Mouse (Mus musculus) MEL-GATA-1-ER (cell line): Measurements from ENCODE around the gene Sipa1.
"Not testable (repeated sequence)": the region's sequence is repeated elsewhere in the genome, so short reads cannot be mapped to it uniquely, and the experiment has no call there.

Experiments used
- DNase-seq: peaks from one replicate; pipeline ENCODE4 v3.0.0-alpha.2; 2012; ENCODE audit warnings: low read depth; ENCODE audit errors: extremely low read depth

The Sipa1 gene

DNA sequence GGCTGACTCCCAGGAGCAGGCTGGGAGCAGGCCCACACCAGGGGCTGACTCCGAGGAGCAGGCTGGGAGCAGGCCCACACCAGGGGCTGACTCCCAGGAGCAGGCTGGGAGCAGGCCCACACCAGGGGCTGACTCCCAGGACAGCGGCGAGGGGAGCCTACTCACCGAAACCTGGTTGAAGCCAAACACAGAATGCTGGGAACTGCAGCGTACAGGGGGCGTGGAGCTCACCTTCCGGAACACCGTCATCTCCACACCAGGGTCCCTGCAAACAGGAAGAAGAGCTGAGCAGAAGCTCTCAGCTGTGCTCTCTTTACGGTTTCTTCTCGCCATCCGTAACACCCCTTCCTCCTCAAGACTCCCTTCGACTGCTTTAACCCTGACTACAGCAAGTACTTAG, 23.4 kb upstream of the Sipa1 start:
- not testable (repeated sequence) for DNase-seq

DNA sequence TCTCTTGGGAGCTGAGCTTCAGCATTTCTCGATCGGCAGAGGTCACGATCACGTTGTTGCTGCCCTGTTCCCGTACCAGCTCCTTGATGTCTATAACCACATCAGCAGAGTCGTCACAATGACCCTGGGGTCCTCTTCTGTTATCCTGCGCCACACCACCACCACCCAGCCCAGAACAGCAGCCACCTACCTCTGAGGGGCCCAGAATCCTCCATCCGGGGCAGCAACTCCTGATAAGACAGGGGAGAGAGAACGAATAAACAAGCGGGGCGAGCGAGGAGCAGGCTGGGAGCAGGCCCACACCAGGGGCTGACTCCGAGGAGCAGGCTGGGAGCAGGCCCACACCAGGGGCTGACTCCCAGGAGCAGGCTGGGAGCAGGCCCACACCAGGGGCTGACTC, 22.9 kb upstream of the Sipa1 start:
- no peak for DNase-seq

DNA sequence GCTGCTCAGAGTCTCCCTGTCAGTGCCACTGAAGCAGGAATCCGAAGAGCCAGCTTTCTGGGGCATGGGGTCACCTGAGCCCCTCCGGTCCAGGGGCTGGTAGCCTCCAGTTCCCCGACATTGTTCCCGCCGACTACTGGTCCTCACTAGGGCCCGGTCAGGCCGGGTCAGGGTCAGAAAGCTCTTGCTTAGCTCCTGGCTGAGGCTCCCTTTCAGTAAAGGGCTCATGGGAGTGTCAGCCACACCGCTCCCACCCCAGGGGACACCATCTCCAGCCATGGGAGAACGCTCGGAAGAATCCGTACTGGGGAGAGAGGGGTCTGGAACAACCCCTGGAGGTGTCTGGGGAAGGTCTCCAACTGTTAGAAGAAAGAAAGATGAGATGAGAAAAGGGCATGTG, 22.4 kb upstream of the Sipa1 start:
- DNase-seq: no peak

DNA sequence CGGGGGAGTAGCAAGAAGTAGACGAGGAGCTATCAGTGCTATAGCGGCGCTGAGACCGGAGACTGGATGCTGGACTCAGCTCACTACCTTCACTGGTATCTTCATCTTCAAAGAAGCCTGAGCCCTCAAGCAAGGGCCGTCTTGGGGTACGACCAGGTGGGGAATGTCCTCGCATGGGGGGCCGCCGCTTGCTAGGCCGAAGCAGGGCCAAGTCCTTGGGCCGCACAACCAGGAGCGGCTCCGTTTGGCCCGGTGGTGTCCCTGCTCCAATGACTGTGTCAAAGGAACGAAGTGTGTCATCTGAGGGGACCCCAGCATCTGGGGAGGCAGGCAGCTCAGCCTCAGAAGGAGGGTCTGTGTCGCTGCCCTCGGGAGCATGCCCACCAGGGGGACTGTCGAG, 21.9 kb upstream of the Sipa1 start:
- DNase-seq: no peak

DNA sequence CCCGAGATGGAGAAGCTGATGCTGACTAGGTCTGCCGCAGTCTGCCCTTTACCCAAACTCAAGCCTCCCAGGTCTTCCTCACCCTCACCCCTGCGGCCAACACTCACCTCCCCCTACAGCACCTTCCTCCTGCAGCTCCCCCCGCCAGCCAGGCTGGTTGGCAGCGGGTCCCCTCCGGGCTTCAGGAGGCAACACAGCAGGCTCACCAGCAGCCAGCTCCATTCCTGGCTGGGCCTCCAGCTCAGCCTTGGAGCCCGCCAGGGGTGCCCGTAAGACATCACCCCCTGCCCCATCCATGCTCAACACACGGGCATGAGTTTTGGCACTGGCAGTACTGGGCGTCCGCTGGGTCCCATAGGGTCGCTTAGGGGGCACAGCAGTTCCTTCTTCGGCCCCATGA, 21.5 kb upstream of the Sipa1 start:
- DNase-seq: no peak

DNA sequence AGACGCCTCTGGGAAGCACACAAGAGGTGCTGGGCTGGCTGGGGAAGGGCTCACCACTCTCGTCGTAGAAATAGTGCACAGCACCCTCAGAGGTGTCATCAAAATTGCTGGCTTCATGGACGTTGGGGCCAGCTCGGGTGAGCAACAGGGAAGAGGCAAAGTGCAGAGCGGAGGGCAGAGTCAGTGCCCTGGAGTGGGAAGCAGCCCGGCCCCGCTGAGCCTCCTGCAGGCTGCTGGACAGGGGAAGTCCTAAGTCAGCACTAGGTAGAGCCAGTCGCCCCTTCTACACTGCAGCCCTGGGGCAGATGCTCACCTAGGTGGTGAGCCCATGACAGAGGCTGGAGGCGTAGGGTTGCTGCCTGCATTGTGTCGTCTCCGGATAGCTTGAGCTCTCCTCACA, 20.7 kb upstream of the Sipa1 start:
- no peak for DNase-seq

DNA sequence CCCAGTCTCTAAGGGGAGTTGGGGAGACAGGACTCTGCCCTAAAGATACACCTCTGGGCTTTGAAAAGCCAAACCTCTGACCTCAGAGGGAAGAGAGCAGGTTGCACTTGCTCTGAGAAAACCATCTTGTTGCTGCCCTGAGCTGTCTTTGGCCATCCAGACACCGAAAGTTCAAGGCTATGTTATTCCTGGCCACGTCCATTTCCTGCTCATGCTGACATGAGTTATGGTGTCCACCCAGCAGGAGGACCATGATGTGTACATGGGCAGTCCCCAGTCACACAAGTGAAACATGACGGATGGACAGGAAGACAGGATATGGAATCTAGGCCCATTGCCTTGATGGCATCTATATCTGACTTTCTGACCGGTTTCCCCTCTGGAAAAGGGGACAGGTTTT, 16.9 kb upstream of the Sipa1 start:
- DNase-seq: no peak

DNA sequence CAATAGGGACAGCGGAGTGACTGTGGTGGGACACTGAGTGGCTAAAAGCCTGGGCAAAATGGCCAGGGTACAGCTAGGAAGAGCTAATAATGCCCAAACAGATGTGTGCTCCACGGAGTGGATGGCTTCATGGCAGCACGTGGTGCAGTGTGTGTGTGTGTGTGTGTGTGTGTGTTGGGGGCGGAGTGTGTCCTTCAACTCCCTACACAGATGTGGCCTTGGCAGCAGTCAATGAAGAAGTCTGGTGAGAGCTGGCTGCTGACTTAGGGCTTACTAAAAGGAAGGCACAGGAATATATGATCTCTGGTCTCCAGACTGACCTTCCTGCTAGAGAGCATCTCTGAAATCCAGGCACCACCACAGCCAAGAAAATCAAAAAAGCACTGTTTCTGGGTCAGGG, 4.9 kb upstream of the Sipa1 start:
- DNase-seq: no peak

DNA sequence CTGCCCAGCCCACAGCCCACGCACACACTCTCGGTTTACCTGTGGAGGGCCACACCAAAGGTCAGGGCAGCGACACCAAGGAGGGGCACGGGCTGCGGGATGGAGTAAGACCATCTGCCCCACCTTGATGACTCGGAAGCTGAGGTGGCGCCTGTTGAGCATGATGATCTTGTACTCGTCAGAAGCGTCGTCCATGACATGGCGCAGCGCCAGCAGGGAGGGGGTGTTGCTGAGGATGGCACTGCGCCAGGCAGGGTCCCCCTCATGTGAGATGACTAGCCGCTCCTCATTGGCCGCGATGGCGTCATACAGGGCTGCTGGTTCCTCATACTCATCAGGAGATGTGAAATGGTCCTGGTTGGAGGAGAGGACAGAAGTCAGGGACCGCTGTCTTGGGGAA, 2.9 kb upstream of the Sipa1 start:
- no peak for DNase-seq

DNA sequence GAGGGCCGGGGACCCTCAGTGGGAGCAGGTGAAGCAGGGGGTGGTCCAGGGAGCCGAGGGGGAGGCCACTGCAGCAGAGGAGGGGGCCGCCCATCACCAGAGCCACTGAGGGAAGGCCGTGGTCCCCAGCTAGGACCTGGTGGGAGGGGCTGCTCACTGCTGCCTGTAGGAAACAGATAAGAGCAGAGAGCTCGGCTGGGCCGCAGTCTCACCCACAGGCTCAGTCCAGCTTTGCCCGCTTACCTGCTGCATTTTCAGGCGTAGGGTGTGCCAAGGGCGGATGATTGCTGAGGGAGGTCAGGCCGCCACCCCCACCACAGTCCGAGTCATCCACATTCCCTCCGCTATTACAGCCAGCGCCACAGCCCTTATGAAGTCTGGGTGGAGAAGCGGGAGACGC, 2.0 kb upstream of the Sipa1 start:
- peak; percentile 71 for DNase-seq

DNA sequence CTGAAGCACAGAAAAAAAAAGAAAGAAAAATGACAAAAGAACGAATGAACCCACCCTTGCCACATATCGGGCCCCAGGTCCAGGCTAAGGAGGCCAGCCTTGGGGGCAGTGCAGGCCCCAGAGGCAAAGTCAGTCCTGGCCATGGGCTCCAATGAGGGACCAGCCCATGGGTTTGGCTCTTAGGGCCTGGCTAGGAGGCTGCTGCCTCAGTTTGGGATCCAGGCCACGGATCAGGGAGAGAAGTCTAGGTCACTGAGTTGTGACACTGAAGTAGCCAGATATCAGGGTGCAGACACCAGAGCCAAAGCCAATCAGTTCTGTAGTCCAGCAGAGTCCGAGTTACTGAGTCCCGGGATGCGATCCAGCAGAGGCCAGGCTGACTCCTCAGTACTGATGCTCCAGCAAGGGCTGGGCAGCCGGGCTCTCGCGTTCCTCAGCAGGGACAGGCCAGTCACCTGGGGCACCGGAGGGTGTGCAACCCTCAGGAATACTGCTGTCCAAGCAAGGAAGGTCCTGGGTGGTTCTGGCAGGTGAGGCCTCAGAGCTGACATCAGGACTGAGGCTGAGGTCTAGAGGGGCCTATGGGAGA, 1.3 kb upstream of the Sipa1 start:
- no peak for DNase-seq

DNA sequence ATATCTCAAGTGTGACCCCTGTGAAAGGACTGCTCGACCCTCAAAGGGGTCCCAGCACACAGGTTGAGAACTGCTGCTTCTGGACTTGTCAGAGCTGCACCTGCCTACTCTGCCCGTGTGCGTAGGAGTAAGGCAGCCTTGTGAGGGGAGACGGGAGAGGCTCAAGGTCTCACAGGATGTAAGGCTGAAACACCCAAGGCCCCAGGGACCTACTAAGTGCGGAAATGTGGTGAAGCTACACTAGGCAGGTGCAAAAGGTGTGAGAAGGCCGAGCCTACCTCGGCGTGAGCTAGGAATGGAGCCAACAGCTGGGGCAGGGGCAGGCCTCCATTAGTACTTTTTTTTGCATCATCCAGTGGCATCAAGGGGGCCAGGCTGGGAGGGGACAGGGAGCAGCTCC, 1.2 kb downstream of the Sipa1 start:
- no peak for DNase-seq

DNA sequence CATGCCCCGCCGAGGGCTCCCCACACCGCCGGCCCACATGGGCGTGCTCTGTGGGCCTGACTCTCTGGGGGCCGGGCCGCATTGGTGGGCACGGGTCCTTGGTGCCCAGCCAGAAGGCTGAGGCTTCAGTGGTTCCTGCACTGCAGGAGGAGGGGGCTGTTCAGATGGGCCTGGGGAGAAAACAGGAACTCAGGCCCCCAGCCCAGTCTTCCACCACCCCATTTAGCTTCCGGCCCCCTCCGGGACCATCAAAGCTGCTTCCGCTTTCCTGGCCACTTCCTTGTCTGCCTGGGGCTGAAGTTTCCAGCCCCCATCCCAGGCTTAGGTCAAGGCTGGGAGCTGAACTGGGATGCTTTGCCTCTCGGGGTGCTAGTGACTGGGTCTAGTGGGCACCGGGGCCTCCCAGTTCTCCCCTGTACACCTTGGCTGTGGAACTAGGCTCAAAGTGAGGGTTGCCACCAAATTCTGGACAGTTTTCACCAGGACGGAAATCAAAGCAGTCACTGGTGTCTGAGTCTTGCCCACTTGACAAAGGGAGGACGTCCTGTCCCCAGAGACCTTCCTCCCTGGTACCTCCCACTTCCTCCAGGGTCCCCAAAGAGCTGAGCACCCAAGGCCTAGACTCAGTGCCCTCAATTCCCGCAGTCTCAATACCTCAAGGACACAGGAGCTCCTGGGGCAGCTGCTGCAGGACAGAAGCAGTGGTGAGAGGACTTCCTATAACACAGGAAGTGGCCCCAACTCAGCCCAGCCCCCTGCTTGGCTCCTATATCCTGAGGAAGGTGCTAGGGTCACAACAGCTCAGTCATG, 2.4 kb downstream of the Sipa1 start:
- peak; percentile 69 for DNase-seq

DNA sequence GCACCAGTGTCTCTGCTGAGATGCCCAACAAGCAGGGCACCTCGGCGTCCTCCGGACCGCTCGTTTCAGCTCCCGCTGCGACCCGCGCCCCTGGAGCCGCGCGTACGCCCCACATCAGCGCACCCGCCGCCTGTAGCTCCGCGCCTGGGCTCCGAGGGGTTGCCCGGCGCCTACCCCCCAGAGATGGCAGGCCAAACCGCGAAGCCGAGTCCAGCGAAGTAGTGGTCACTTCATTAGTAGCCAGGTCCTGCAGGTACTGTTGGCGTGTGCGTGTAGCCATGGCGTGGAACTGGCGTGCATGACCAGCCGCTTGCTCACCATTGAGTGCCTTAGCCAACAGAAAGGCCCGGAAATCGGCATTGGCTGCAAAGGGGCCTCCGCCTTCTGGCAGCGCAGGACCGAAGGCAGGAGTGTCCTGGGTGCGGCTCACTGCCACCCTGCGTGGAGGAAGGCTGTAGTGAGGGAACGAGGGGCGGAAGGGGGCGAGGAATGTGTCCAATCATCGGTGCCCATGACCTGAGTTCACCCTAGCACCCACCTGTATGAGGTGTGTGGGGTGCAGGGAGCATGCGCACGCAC, 8.7 kb downstream of the Sipa1 start:
- no peak for DNase-seq

DNA sequence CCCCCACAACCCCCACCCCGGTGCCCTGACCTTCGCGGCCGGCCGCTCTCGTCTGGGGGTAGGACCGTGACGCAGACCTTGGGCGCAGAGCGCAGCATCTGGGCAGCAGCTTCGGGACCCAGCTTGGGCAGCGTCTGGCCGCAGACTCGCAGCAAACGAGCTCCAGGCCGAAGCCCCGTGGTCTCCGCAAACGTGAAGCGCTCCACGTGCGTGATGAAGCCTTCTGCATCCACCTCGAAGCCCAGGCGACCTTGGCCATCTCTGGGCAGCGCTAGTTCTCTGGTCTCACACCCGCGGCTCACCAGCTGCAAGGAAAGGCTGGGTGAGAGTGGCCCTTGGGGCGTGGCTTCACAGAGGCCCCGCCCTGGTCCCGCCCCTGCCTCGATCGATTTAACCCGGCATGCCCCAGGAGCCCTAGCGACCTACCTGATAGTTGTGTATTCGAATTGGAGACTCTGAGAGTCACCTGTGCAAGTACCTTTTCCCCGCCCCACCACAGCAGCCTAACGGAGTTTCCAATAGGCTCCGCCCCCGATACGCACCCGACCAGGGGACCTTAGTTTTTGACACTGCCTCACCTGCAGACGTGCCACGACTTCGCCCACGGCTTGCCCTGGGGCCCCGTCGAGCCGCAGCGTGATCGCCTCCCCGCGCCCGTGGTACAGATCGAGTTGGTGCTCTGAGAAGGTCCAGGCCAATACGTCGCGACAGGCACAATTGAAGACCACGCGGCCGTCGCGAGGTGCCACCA, 9.4 kb downstream of the Sipa1 start:
- no peak for DNase-seq

DNA sequence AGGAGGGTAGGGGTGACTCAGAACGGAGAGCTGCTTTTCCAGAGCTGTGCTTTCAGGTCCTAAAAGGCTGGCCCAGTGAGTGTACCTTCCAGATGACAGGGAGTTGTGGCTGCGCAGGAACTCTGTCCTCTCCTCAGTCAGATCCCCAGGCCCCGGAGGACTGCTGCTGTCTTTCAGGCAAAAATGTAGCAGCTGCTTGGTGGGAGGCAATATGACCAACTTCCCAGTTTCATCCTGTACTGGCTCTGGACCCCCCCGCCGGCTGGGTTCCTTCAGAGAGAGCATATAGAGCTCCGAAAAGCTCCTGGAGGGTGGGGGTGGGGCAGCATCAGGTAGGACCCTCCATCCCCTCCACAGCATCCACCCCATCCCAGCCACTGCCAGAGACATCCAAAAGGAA, 10.9 kb downstream of the Sipa1 start:
- DNase-seq: no peak

DNA sequence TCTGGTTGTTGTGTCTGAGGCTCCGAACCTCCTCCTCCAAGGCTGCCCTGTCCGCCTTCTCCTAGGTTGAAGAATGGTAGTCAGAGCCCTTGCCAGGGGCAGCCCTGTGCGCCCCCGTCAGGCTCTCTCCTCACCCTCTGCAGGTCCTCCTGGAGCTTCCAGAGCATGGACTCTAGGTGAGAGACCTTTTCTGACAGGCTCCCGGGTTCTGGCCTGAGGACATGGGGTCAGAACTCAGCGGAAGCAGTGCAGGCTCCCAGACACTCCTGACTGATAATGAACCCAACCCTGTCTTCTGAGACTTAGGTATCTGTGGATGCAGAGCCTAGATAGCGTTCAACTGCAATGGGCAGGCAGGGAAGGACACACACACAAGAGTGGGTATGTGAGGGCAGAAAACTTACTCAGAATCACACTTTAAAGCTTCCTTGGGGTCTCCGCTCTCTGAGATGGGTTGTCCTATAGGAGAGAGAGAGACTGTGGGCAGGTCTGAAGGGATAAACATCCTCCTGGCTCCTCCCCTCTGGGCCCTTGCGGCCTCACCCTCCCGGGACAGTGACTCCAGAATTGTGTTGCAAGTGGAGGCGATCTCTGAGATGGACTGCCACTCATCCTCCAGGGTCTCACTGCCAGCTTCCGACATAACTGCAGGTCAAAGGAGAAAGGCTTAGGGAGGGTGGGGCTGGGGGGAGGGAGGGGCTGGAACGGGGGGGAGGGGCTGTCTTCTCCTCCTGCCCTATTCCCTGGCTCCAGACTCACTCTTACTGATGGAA, 11.8 kb downstream of the Sipa1 start:
- no peak for DNase-seq

DNA sequence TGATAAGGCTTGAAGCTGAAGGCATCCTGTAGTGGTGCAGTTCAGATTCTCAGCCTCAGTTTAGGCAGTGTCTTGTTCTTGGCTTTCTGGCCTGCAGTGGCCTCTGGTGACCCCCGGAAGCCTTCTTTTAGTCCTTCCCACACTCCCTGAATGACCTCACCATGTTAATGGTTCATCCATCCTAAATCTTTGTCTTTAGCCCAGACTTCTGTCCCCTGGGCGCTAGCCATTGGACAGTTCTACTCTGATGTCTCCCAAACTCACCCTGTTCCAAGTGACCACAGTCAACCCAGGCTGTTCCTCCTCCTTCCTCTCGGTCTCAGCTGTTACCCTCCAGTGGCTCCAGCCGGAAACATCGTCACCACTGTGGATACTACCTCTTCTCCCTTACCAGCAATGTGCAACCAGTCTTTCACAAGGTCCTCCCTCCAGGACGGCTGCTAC, 14.2 kb downstream of the Sipa1 start:
- DNase-seq: no peak

DNA sequence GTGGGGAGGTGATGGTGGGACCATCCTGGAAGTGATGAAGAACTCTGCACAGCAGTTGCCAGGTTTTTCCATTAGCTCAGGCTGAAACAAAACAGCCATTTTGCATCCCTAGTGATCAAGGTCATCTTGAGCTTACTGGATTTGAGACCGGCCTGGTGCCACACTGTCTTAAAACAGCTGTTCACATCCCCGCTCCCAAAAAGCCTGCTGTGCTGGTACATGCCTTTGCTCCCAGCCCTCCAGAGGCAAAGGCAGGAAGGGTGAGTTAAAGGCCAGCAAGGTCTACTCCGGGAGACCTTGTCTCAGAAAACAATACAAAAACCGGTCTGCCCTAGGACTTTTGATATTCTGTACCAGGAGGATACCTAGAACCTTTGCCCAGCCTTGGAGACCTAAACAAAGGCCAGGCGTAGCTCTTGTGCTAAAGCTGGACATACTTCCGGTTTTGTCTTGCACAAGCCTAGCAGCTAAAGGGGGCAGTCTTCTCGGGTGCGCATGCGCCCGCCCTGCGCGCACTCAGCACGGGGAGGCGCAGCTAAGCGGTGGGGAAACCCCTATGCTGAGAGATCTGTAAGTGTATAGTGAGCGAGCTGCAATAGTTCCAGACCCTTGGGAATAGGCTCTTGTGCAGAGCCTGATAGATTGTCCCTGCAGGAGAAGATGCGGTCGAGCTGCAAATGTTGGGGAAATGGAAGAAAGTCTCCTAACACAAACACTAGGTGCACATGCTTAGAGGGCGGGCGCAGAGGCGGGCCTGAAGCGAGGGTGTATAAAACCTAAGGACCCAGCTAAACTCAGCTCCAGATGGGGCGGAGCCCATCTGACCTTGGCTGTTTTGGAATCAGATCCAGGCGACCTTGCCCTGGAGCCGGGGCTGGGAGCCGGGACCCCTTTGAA, 14.9 kb downstream of the Sipa1 start:
- peak; percentile 76 for DNase-seq

DNA sequence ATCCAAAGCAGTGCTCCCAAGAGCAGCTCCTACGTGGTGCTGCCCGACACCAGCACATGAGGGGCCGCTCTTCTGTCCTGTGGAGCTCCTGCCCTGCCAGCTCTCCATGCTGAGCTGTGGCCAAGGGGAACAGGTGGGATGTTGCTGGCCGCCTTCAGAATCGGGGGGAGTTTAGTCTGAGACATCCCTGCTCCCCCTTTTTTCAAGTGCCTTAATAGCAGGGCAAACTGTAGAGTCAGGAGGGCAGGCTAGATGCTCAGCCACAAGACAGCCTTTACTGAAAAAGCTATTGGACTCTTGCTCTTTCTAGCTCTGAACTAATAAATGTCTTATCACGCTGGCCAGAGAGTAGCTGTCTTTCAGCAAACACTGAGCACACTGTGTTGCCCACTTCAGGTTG, 15.7 kb downstream of the Sipa1 start:
- DNase-seq: no peak
